Mouse (Mus musculus) inflammation-experienced regulatory T-cells (primary cell): ENCODE results near the gene Atg2b. TPM values are rescaled to one million over a fixed set of nuclear protein-coding genes. Genes with fewer than 3 reads are reported as not detected.

Experiments
- polyA plus RNA-seq, 2 experiments: library from polyadenylated mRNA; unstranded; fragments of 100-300 nt; shearing (Covaris generic); gene quantifications; one replicate each; pipeline ENCODE4 v1.2.1; 2017

Gene Atg2b
- polyA plus RNA-seq, result 10 to 100 TPM; 17.8 to 18.9 TPM

GRCm38 (mm10) chr12:105685001-105685691 lies at the start of gene Atg2b:
Gene Atg2b, minus strand, starts transcription at chr12:105685211.

GRCm38 (mm10) chr12:105705799-105706487 lies 20.9 kb upstream of the Atg2b start, which contains the start of gene Ak7:
Gene Ak7, plus strand, starts transcription at chr12:105705976.

GRCm38 (mm10) chr12:105683933-105684901 lies 794 bp downstream of the Atg2b start, which contains the start of gene Gskip:
Gene Gskip, plus strand, starts transcription at chr12:105684829.

GRCm38 (mm10) chr12:105602581-105603210 lies 82.3 kb downstream of the Atg2b start, which contains the start of gene Bdkrb1:
Gene Bdkrb1, plus strand, starts transcription at chr12:105603085.

Other genes starting within 250 kb of the Atg2b start
- 1 to 10 TPM in 1 of 2 experiments, under 1 TPM in 1; 0.67 to 1.4 TPM for gene D430019H16Rik, start 231.4 kb downstream of the Atg2b start, polyA plus RNA-seq
- not detected for gene Bdkrb2, start 122.0 kb downstream of the Atg2b start, polyA plus RNA-seq
- 1 to 10 TPM in 1 of 2 experiments, under 1 TPM in 1; 0.99 to 2.2 TPM for gene Bdkrb1, start 82.1 kb downstream of the Atg2b start, polyA plus RNA-seq
- gene Gskip, start 382 bp downstream of the Atg2b start, polyA plus RNA-seq, result 10 to 100 TPM; 41.4 to 42.8 TPM
- gene Ak7, start 20.8 kb upstream of the Atg2b start, polyA plus RNA-seq, result under 1 TPM; 0.46 to 0.87 TPM
- gene Papola, start 99.5 kb upstream of the Atg2b start, polyA plus RNA-seq, result 100 to 1,000 TPM; 240 to 244 TPM